Mouse (Mus musculus) kidney, postnatal 10 days (tissue): Measurements from ENCODE around the gene Tmem255a.

Experiments
- DNase-seq: peaks from one replicate; pipeline ENCODE4 v3.0.0; 2021; ENCODE audit warnings: mixed read lengths

The Tmem255a gene

GRCm38 (mm10) chrX:38165315-38165714 is 86.9 kb downstream of the Tmem255a start:
- no peak for DNase-seq

GRCm38 (mm10) chrX:38159097-38159496 is 93.1 kb downstream of the Tmem255a start:
- no peak for DNase-seq
